Mouse (Mus musculus) gastrocnemius, postnatal 14 days (tissue): ENCODE data around the gene B3glct. TPM values are rescaled to one million over a fixed set of nuclear protein-coding genes. Genes with fewer than 3 reads are reported as not detected.

ENCODE experiments used
- DNase-seq: peaks from one replicate; pipeline ENCODE4 v3.0.0; 2021; ENCODE audit warnings: mixed read lengths
- intact Hi-C: fragments of 180-260 bp; cut with DNase I; formaldehyde crosslinking; loops from one replicate; pipeline ENCODE4 v1.15.1; 2025; ENCODE audit warnings: low total_unique reads
- total RNA-seq, 2 experiments: library from RNA; stranded (reverse); gene quantifications; 2 replicates each; pipeline ENCODE4 v1.2.3; 2021

The B3glct gene
- total RNA-seq, 2 experiments from 2014 or later, result 5.2 to 5.5 TPM

GRCm38 (mm10) chr5:149661428-149661827, 16.6 kb upstream of the B3glct start:
- intact Hi-C loops, result no loop called here
- no peak for DNase-seq

- DNase-seq, result no peak
- intact Hi-C loops, result no loop called here
These were observed 15.1 kb upstream of the B3glct start for GRCm38 (mm10) chr5:149662980-149663379.

- DNase-seq, result no peak
- intact Hi-C loops, result no loop called here
These were observed 14.6 kb upstream of the B3glct start for GRCm38 (mm10) chr5:149663417-149663816.

DNA sequence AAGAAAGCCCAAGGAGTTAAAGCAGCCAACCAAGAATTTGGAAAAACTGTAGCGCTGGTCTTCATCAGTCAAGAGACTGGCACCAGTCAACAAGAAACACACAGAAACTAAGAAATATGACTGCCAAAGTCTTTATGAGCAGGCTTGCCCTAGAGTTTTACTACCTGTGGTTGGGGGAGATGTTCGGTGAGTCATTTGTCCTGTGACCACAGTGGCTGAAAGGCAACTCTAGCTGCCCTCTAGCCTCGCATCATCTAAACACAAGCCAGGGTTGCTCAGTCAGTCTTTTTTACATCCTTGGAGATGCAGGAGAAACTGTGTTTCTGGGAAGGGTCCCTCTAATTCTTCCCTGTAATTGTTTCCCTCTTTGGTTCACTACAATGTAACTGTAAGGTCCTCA, 834 bp upstream of the B3glct start:
- intact Hi-C loops, result no loop called here
- no peak for DNase-seq

DNA sequence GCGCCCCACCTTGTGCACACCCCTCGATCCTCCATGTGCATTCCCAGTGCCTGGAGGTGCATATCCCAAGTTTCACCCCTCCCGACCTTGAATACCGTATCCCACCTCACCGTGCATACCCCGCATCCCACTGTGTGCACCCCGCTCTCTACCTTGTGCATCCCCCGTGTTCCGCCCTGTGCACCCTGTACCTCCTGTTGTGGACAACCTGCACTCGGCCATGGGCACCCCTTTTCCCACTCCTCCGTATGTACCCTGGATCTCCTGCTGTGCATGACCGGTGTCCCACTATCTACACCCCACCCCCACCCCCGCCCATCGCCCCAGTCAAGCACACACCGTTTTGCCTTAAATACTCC, 939 bp downstream of the B3glct start:
- intact Hi-C loops, result no loop called here
- peak; percentile 5 for DNase-seq

DNA sequence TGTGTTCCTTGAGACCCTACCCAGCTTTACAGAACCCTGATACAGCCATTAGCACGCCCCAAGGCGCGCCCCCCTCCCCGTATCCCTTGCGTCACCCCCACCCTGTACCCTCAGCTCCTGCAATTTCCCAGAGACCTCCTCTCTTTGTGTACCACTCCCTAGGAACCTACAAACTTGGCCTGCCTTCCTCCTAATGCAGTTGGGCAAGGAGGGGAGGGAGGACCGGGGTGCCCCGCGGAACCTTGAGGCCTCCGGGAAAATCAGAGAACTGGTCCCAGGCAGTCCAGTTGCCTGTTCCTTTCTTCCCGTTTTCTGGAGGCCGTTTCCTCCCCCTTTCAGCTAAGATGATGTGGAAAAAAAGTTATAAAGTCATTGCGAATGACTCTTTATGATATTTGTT, 1.3 kb downstream of the B3glct start:
- intact Hi-C loops, result no loop called here

GRCm38 (mm10) chr5:149679886-149680285, 1.9 kb downstream of the B3glct start:
- intact Hi-C loops, result no loop called here

More for the DNA sequence above, 1.3 kb downstream of the B3glct start:
- DNase-seq, result no peak

DNA sequence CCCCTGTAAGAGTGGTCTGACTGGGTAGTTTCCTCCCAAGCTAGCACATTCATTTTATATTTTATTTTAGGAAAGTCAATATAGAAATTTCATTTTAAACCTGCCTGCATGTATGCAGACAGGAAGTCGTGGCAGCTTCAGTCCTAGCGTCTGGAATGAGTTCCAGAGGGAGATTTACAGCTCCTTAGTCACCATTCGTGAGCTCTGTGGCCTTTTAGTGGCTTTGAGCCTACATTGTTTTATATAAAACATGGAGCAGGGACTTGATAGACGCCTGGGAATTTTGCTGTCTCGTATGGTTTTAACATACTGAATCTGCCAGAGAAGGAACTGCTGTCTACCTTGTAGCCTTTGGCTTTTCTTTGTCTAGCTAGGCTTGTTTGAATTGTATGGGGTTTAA, 2.9 kb downstream of the B3glct start:
- no peak for DNase-seq
- intact Hi-C loops, result no loop called here

More at GRCm38 (mm10) chr5:149679886-149680285, 1.9 kb downstream of the B3glct start:
- no peak for DNase-seq

DNA sequence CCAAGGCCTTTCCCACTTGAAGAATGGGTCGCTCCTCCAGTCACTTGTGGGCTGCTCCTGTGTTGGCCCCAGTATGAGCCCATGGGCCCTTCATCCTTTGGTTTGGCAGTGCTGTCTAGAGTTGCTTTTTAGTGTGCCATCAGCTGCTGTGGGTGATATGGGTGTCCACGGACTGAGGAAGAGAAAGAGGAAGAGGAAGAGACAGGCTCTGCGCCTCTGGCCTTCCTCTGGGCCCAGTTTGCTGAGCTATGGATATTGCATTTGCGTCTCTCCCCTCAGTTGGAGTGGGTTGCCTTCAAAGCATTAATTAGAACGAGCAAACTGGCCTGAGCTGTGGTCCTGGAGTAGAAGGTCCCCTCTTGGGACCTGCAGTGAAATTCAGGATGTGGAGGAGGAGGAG, 11.8 kb downstream of the B3glct start:
- no peak for DNase-seq
- intact Hi-C loops, result no loop called here

GRCm38 (mm10) chr5:149692548-149692947, 14.5 kb downstream of the B3glct start:
- intact Hi-C loops, result no loop called here

DNA sequence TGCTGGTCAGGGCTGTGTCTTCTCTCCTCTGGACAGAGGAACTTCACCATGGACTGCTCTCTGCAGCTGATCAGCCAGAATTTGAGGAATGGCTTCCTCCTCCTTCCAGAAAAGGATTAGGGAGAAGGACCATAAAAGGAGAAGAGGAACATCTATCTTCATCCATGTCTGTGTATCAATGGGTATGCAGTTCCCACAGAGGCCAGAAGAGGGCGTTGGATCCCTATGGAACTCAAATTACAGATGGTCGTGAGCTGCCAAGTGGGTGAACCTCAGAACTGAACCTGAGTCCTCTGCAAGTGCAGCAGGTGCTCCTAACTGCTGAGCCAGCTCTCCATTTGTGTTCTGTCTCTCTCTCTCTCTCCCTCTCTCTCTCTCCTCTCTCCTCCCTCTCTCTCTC, 15.2 kb downstream of the B3glct start:
- intact Hi-C loops, result no loop called here
- DNase-seq, result no peak

More at GRCm38 (mm10) chr5:149692548-149692947, 14.5 kb downstream of the B3glct start:
- DNase-seq, result no peak

DNA sequence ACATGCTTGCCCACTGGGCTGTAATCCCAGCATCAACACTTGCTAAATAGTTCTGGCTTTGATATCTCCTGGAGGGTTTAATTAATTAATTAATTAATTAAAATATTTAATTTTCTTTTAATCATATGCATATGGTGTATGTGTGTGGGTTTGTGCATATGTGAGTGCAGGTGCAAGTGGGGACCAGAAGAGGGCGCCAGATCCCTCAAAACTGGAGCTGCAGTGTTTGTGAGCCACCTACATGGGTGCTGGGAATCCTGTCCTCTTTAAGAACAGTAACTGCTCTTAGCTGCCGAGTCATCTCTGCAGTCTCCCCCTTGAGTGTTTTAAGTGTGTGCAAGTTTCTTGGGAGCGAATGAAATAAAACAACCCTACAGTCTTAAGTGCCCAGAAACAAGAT, 15.9 kb downstream of the B3glct start:
- intact Hi-C loops, result no loop called here
- DNase-seq, result no peak

DNA sequence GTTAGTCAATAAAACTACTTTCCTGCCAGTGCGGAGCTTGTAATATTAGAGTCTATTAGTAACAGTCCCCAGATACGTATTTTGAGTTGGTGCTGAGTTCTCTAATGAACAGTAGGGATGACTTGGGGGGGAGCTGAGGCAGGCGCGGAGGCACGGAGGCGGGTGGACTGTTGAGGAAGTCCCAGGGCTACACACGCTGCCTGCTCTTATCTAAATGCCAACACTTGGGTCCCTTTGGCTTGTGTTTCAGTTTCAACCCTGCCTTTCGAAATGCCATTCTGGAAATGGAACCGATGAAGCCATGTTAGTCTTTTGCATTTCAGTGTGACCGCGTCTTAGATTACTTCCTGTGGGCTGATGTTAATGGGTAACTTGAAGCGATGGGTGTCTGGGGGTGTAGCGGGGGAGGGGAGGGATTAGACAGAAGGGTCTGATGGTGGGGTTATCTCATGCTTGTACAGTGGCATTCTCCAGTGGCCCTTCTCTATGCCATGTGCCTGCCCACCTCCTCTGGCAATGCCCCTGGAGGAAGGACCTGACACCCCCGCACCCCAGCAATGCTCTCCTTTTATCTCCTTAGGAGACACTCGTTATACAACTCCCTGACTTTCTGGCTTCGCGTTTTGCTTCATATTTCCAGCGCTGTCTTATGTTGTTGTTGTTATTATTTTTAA, 17.2 kb downstream of the B3glct start:
- no peak for DNase-seq
- intact Hi-C loops, result no loop called here

DNA sequence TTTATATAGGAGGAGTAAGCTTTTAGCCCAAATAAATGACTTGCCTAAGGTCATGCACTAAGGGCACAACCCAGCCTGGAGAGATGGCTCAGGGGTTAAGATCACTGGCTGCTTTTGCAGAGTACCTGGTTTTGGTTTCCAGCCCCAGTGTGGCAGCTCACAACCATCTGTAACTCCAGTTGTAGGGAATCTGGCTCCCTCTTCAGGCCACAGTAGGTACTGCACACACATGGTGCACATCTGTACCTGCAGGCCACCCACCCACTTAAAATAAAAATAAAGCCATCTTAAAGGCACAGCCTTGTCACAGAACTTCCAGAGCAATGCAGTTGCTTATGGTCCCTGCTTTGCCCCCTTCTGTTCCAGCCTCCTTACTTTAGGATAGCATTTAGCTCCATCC, 24.7 kb downstream of the B3glct start:
- no peak for DNase-seq
- intact Hi-C loops, result no loop called here

GRCm38 (mm10) chr5:149711545-149711944, 33.5 kb downstream of the B3glct start:
- no peak for DNase-seq
- intact Hi-C loops, result loop anchor here (5.0 kb wide), 1 partner anchor 141 kb away; no protein-coding TSS in a partner anchor

DNA sequence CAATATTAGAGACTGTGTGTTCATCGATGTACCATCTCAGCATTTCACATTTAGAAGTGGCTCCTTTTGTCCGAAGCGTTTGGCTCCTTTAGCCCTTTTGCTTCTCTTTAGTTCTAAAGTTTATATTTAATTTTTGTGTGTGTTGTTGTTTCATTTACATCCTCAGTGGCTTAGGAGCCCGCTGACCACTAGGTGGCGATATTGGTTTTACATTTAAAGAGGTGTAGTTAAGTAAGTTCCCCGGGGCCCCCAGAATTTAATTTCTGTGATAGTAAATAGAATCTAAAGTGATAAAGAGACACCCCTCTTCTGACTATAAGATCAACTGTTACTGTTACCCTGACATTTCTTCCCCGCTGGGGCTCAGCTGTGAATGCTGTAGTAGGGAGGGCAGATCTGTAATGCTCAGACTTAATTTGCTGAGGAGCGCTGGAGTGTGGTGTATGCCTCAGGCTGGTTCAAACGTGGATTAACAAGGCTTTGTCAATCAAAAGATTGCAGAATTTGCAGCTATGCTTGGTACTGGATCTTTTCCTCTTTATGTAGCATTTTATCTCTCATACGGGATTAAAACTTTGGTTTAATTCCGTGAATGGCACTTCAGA, 35.2 kb downstream of the B3glct start:
- peak; percentile 28 for DNase-seq
- intact Hi-C loops, result loop anchor here (5.0 kb wide), 1 partner anchor 139 kb away; no protein-coding TSS in a partner anchor

DNA sequence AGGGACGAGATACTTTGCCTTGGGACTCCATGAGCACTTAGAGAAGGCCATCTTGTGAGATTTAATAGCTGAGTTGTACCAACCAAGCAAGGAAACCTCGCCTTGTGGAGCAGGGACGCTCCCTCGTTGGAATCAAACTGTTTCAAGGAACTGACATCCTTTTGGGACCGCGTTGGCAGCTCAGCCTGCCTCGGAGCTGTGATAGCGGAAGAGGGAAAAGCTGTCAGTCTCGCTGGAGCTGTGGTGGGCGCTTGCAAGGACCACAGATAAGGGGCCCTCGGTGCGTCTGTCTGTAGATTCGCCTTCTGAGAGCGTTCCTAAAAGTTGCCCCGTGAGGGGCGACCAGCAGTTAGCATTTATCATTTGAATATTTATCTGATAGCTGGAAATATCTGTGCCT, 35.8 kb downstream of the B3glct start:
- intact Hi-C loops, result loop anchor here (5.0 kb wide), 1 partner anchor 138 kb away; no protein-coding TSS in a partner anchor

DNA sequence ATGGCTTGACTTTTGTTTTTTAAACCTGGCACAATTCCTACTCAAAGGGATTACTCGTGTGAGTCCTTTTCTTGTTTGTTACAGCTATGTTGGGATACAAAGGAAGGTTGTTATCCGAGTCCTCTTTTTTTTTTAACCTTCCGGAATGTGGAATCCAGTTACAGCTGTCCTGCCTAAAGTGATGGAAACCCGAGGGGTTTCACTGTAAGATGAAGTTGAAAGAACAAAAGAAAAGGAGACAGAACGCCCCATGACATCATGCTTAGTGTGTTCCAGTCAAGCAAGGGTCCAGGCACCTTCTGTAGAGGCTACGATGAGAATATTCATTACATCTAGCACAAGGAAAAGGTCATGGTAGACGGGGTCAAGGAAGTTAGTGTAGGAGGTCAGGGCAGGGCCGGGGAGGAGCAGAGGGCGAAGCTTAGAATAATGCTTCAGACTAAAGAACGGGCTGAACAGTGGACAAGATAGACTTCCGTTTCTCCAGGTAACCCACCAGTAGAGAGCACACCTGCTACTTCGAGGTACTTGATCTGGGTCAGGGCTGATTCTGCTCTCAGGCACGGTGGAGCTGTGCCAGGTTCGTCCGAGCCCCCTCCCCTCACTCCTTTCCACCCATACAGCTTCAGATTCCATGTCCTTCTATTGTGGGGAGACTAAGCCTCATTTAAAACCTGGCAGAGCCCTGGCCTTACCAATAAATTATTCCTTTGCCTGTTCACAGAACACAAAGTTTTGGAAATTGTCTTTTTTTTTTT, 37.7 kb downstream of the B3glct start:
- intact Hi-C loops, result no loop called here
- DNase-seq, result no peak

More for the DNA sequence above, 35.8 kb downstream of the B3glct start:
- no peak for DNase-seq

GRCm38 (mm10) chr5:149716329-149716690, 38.3 kb downstream of the B3glct start:
- intact Hi-C loops, result no loop called here

GRCm38 (mm10) chr5:149731776-149732175, 53.7 kb downstream of the B3glct start:
- intact Hi-C loops, result no loop called here
- no peak for DNase-seq

More at GRCm38 (mm10) chr5:149716329-149716690, 38.3 kb downstream of the B3glct start:
- DNase-seq, result no peak

DNA sequence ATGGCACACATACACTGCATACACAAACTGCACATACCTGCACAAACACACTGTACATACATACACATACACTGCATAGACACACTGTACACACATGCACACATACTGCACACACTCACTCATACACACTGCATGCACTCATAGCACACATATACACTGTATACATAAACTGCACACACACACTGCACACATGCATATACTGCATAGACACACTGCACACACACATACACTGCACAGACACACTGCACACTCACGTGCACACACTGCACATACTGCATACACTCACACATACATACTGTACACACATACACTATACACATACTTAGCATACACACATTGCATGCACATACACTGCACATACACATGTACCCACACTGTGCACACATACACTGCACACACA, 59.2 kb downstream of the B3glct start:
- intact Hi-C loops, result no loop called here
- no peak for DNase-seq
